Mouse (Mus musculus) liver, embryonic 11.5 days (tissue): ENCODE measurements around the gene Hnf1a. TPM values are rescaled to one million over a fixed set of nuclear protein-coding genes. Genes with fewer than 3 reads are reported as not detected.

Experiments used
- ATAC-seq: fragments of 200-750 bp; cut with Nextera tagmentation; replicated peaks from 2 replicates; pipeline ENCODE4 v1.8.0; 2017; ENCODE audit warnings: moderate number of reproducible peaks, mild to moderate bottlenecking, moderate TSS enrichment, moderate library complexity; ENCODE audit not compliant: low FRiP score
- DNase-seq: peaks from one replicate; pipeline ENCODE4 v3.0.0-alpha.2; 2017; ENCODE audit warnings: low spot score
- H3K27ac ChIP-seq: fragments of 300-500 bp; sonication (generic); 2 replicates; pipeline ENCODE4 v1.5.1; 2014; ENCODE audit warnings: mild to moderate bottlenecking, low read depth, low read length, control low read depth
- H3K27me3 ChIP-seq: fragments of 300-500 bp; sonication (generic); replicated peaks from 2 replicates; pipeline ENCODE4 v1.6.1; 2014; ENCODE audit warnings: low read length, mixed read lengths; ENCODE audit not compliant: control insufficient read depth, insufficient read depth
- H3K36me3 ChIP-seq: fragments of 300-500 bp; sonication (generic); 2 replicates; pipeline ENCODE4 v1.6.1; 2014; ENCODE audit warnings: mild to moderate bottlenecking, low read length, moderate library complexity, mixed read lengths; ENCODE audit not compliant: control insufficient read depth, insufficient read depth
- H3K4me1 ChIP-seq: fragments of 300-500 bp; sonication (generic); replicated peaks from 2 replicates; pipeline ENCODE4 v1.6.1; 2014; ENCODE audit warnings: low read length, mixed read lengths; ENCODE audit not compliant: control insufficient read depth, insufficient read depth
- H3K4me2 ChIP-seq: fragments of 300-500 bp; sonication (generic); 2 replicates; pipeline ENCODE4 v1.6.1; 2014; ENCODE audit warnings: mild to moderate bottlenecking, control low read depth, moderate library complexity
- H3K4me3 ChIP-seq: fragments of 300-500 bp; sonication (generic); 2 replicates; pipeline ENCODE4 v1.5.1; 2014; ENCODE audit warnings: low read depth, low read length, control low read depth
- H3K9ac ChIP-seq: fragments of 300-500 bp; sonication (generic); 2 replicates; pipeline ENCODE4 v1.6.1; 2014; ENCODE audit warnings: low read depth, low read length, control low read depth
- H3K9me3 ChIP-seq: fragments of 300-500 bp; sonication (generic); 2 replicates; pipeline ENCODE4 v1.6.1; 2016; ENCODE audit warnings: low read length, inconsistent platforms, mixed read lengths; ENCODE audit not compliant: control insufficient read depth
- WGBS: fragments of 180-500 bp; shearing (Covaris S2); extraction: QIAGEN DNeasy Blood & Tissue Kit; methylation state at CpG from one replicate; pipeline ENCODE4 v1.1.7; 2014; 5-methylcytosine and 5-hydroxymethylcytosine counted together
- polyA plus RNA-seq: library from polyadenylated mRNA; unstranded; fragments of >200 nt; fragmentation: Nextera tagmentation; extraction: Ambion mirVana; gene quantifications from 2 replicates; pipeline ENCODE4 v1.2.1, GENCODE M21; 2014

Hnf1a gene
- polyA plus RNA-seq, 1 experiment from 2014 or later = 4.1 TPM

DNA sequence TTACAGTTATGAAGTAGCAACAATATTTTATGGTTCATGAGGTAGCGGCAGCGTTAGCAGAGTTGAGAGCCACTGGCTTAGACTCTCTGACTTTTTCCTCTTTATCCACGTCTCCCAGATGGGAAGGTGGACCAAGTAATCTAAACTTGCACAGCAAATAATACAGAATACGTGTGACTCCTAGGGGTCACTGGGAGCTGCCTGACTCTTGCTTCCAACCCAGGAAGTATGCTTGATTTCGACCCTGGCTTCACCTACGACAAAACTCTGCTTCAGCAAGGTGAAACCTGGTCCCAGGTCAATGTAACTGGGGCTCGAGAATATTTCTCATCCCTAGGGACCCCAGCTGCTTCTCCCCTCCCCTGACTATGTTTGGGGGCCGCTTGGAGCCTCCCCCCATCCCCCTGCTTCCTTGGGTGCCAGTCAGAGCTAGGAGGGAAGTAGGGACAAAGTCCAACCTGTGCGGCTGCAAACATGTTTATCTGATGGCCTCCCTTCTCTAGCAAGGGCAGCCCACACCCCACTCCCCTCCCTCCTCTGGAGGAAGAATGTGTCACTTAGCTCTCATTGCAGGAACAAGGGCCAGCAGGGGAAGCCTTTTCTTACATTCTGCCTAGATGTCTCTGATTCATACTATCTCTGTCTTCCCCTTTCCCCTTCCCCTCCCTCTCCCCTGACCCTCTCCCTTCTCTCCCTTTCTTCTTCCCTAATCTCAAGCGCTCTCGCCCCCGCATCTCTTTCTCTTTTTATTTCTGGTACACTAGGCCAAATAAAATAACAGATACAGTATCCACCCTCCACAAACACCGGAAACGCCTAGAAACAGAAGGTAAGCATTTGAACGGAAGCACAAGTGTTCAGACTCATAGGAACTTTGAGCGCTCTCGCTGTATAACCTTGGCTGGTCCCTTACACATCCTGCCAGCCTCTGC lies 5.7 kb downstream of the Hnf1a start:
- ATAC-seq (no peak), DNase-seq (no peak)
- Histone ChIP-seq H3K27me3 (peaks cover 2% of the 10 kb centered on the region; the same call in 1 of the 2 replicates), H3K36me3 (no peaks in the 10 kb centered on the region), H3K4me3 (0 out of 2 replicates have a peak overlapping the region, but pooled peaks have one; percentile 11), H3K4me1 (peaks cover 18% of the 10 kb centered on the region), H3K4me2 (peak overlapping the region; percentile 47), H3K27ac (peak overlapping the region; percentile 63), H3K9ac (peak overlapping the region; percentile 28; the same call in 1 of the 2 replicates), H3K9me3 (no peaks in the 10 kb centered on the region)
- 45% methylated on average over 17 of the region's 17 CpGs for WGBS

DNA sequence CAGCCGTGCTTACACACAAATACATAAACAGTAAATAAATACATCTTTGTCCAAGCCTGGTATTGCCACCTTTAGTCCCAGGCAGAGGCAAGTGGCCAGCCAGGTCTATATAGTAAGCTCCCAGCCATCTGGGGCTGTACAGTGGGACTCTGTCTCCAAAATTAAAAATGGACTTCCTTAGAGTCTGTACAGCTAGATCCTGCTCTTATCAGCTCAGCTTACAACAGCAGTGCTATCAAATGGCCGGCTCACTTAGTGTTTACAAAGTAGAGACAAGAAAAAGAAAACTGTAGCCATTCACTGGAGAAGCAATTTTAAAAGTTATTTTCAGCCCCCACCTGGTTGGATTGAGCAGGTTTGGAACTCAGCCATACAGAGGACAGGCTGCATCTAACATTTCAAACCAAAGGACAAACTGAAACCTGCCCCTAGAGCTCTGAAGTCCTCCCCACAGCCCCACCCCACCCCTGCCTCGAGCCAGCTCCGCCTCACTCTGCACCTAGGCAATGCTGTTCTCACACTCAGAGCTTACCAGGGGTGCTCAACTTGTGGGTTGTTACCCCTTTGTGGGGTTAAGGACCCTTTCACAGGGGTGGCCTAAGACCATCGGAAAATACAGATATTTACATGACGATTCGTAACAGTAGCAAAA lies 6.5 kb downstream of the Hnf1a start:
- 47% methylated on average over 7 of the region's 7 CpGs for WGBS
- Histone ChIP-seq H3K4me1 (peaks cover 18% of the 10 kb centered on the region), H3K4me3 (peak overlapping the region; percentile 11; the same call in 1 of the 2 replicates), H3K27ac (peak overlapping the region; percentile 63), H3K9me3 (no peaks in the 10 kb centered on the region), H3K27me3 (peaks cover 2% of the 10 kb centered on the region; the same call in 1 of the 2 replicates), H3K36me3 (no peaks in the 10 kb centered on the region), H3K9ac (peak overlapping the region; percentile 28; the same call in 1 of the 2 replicates), H3K4me2 (peak overlapping the region; percentile 47)
- ATAC-seq = peak; percentile 83
- no peak for DNase-seq

DNA sequence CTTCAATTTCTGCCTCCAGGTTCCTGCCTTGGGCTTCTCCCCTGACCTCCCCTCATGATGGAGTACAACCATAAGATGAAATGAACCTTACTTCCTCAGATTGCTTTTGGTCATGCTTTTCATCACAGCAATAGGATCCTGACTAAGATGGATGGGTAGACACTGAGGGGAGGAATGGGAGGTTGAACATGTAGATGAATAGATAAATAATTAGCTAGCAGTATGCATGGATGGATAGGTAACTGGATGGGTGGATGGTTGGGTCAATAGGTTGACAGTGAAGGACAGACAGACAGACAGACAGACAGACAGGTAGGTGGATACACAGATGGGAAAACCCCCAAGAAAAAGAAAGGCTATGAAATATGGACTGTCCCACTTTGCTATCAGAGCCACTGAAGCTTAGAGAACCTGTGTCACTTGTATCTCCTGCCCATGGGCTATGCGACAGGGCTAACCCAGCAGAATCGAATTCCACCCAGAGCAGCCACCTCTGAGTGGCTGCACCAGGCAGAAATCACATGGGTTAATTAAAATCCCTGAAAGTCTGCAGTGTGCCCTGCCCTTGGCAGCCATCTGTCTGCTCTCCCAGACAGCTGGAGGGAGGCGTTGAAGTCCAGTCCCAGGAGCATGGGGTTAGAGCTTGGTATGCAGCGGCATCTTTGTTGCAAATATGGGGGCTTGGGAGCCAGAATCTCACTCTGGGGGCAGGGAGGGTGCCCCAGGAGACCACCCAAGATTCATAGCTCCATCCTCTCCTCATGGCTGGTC lies 9.1 kb downstream of the Hnf1a start:
- H3K4me2 ChIP-seq = no peak overlapping the region
- no peak overlapping the region for H3K4me3 ChIP-seq
- DNase-seq = no peak
- H3K9me3 ChIP-seq = no peaks in the 10 kb centered on the region
- no peak overlapping the region for H3K27ac ChIP-seq
- WGBS = 49% methylated on average over 4 of the region's 4 CpGs
- no peaks in the 10 kb centered on the region for H3K36me3 ChIP-seq
- peaks cover 18% of the 10 kb centered on the region for H3K4me1 ChIP-seq
- no peaks in the 10 kb centered on the region for H3K27me3 ChIP-seq
- H3K9ac ChIP-seq = no peak overlapping the region
- no peak for ATAC-seq

- no peaks in the 10 kb centered on the region for H3K27me3 ChIP-seq
- H3K36me3 ChIP-seq = no peaks in the 10 kb centered on the region
- ATAC-seq = no peak
- no peak overlapping the region for H3K9ac ChIP-seq
- no peak overlapping the region for H3K27ac ChIP-seq
- H3K4me1 ChIP-seq = peaks cover 3% of the 10 kb centered on the region
- DNase-seq = no peak
- no peak overlapping the region for H3K4me3 ChIP-seq
- H3K9me3 ChIP-seq = no peaks in the 10 kb centered on the region
- no peak overlapping the region for H3K4me2 ChIP-seq
- 78% methylated on average over 5 of the region's 5 CpGs for WGBS
These were observed 12.8 kb downstream of the Hnf1a start for GRCm38 (mm10) chr5:114958069-114958468.

DNA sequence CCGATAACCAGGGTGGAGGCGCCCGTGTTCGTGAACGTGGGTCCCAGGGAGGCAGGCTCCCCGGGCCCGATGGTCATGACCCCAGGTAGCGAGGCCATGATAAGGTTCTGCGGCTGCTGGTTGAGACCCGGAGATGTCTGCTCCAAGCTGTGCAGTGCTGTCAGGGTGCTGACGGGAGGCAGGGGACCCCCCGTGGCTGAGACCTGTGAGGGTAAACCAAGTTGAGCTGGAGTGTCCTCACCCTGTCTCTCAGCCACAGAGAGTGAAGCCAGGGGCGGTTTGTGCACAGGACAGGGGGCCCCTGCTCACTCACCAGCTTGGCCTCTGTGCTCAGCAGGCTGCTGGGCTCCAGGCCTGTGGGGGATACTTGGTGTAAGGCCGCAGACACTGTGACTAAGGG lies 17.6 kb downstream of the Hnf1a start:
- ATAC-seq (no peak), DNase-seq (no peak)
- no peak overlapping the region for H3K27ac ChIP-seq
- H3K27me3 ChIP-seq = no peaks in the 10 kb centered on the region
- no peak overlapping the region for H3K4me2 ChIP-seq
- no peak overlapping the region for H3K4me3 ChIP-seq
- no peaks in the 10 kb centered on the region; the same call in 1 of the 2 replicates for H3K4me1 ChIP-seq
- no peak overlapping the region for H3K9ac ChIP-seq
- H3K9me3 ChIP-seq = no peaks in the 10 kb centered on the region
- H3K36me3 ChIP-seq = peaks cover 12% of the 10 kb centered on the region
- 78% methylated on average over 14 of the region's 14 CpGs for WGBS

- WGBS = 84% methylated on average over 21 of the region's 21 CpGs
- H3K36me3 ChIP-seq = peaks cover 23% of the 10 kb centered on the region
- H3K27ac ChIP-seq = no peak overlapping the region
- ATAC-seq (no peak), DNase-seq (no peak)
- H3K9ac ChIP-seq = no peak overlapping the region
- no peak overlapping the region for H3K4me3 ChIP-seq
- no peak overlapping the region for H3K4me2 ChIP-seq
- H3K9me3 ChIP-seq = no peaks in the 10 kb centered on the region
- no peaks in the 10 kb centered on the region for H3K27me3 ChIP-seq
- H3K4me1 ChIP-seq = no peaks in the 10 kb centered on the region; the same call in 1 of the 2 replicates
These were observed 19.5 kb downstream of the Hnf1a start for GRCm38 (mm10) chr5:114951279-114951880.

DNA sequence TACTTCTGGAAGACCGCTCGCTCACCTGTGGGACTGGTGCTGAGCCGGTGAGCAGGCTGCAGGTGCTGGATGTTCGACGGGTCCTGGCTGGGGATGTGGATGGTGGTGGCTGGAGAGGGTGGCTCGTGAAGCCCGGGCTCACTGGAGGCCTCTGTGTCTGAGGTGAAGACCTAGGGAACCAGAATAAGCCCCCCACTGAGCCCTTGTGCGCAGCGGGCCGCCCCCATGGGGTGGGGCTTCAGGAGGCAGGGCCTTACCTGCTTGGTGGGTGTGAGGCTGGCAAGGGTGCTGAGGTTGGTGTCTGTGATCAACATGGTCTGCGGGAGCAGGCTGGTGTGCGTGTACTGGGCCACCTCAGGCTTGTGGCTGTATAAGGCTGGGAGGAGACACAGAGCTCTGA lies 20.2 kb downstream of the Hnf1a start:
- ATAC-seq = no peak
- Histone ChIP-seq H3K9ac (no peak overlapping the region), H3K4me1 (no peaks in the 10 kb centered on the region; the same call in 1 of the 2 replicates), H3K36me3 (peaks cover 29% of the 10 kb centered on the region), H3K4me2 (no peak overlapping the region), H3K27me3 (no peaks in the 10 kb centered on the region), H3K4me3 (no peak overlapping the region), H3K9me3 (no peaks in the 10 kb centered on the region), H3K27ac (no peak overlapping the region)
- DNase-seq = no peak
- 70% methylated on average over 12 of the region's 12 CpGs for WGBS

DNA sequence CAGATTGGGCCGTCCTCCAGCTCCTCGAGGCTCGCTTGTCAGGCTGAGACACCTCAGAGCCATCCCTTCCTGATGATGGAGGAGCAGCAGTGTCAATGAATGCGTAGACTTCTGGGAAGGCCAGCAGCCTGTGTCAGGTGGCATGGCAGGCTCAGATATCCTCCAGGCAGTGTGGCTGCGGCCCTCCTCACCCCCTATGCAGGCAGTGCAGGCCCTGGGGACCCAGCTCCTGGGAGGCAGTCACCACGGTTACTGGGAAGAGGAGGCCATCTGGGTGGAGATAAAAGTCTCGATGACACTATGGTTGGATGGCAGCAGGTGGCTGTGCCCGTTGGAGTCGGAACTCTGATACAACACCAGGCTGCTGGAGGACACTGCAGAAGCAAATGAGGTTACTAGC lies 21.1 kb downstream of the Hnf1a start:
- Histone ChIP-seq H3K9me3 (no peaks in the 10 kb centered on the region), H3K36me3 (peaks cover 30% of the 10 kb centered on the region), H3K27ac (no peak overlapping the region), H3K4me2 (no peak overlapping the region), H3K4me3 (no peak overlapping the region), H3K27me3 (no peaks in the 10 kb centered on the region), H3K4me1 (no peaks in the 10 kb centered on the region; the same call in 1 of the 2 replicates), H3K9ac (no peak overlapping the region)
- 82% methylated on average over 9 of the region's 9 CpGs for WGBS
- ATAC-seq = no peak
- no peak for DNase-seq
